Mouse (Mus musculus) liver, adult 2 months (tissue): Measurements from ENCODE around the gene Itsn2.

ENCODE experiments used
- CTCF ChIP-seq: fragments of 200-500 bp; IDR thresholded peaks from 2 replicates; pipeline ENCODE4 v1.5.1; 2011; ENCODE audit warnings: low read depth, low read length, control low read depth
- POLR2A ChIP-seq: fragments of 200-500 bp; IDR thresholded peaks from 2 replicates; pipeline ENCODE4 v1.6.1; 2011; ENCODE audit warnings: low read length, control low read depth; ENCODE audit not compliant: insufficient read depth; ENCODE audit errors: extremely low read depth

GRCm38 (mm10) chr12:4557436-4557835 lies 35.0 kb upstream of the Itsn2 start:
- TF ChIP-seq CTCF: no peak
- no peak for TF ChIP-seq POLR2A
